Mouse (Mus musculus) liver, adult 2 months (tissue): ENCODE results near the gene 2700097O09Rik. TPM values are rescaled to one million over a fixed set of nuclear protein-coding genes. Genes with fewer than 3 reads are reported as not detected.

Experiments
- DNase-seq: peaks from one replicate; pipeline ENCODE4 v3.0.0-alpha.2; 2011; ENCODE audit warnings: low read depth, low spot score; ENCODE audit errors: extremely low read depth
- H3K27ac ChIP-seq: fragments of 200-500 bp; replicated peaks from 2 replicates; pipeline ENCODE4 v1.5.1; 2012; ENCODE audit warnings: low read depth, mild to moderate bottlenecking, control low read depth, inconsistent platforms, low read length; ENCODE audit not compliant: insufficient read depth
- H3K27me3 ChIP-seq: fragments of 200-500 bp; 2 replicates; pipeline ENCODE4 v1.6.1; 2012; ENCODE audit warnings: mild to moderate bottlenecking, moderate library complexity, low read length, inconsistent platforms; ENCODE audit not compliant: control insufficient read depth, insufficient read depth
- H3K36me3 ChIP-seq: fragments of 200-500 bp; 2 replicates; pipeline ENCODE4 v1.6.1; 2012; ENCODE audit warnings: low read length, inconsistent platforms; ENCODE audit not compliant: control insufficient read depth, insufficient read depth
- H3K4me1 ChIP-seq: fragments of 200-500 bp; 2 replicates; pipeline ENCODE4 v1.6.1; 2011; ENCODE audit warnings: low read length; ENCODE audit not compliant: control insufficient read depth, insufficient read depth
- H3K4me3 ChIP-seq: fragments of 200-500 bp; 2 replicates; pipeline ENCODE4 v1.5.1; 2011; ENCODE audit warnings: low read depth, mild to moderate bottlenecking, control low read depth, low read length, moderate library complexity; ENCODE audit not compliant: insufficient read depth
- H3K79me2 ChIP-seq: fragments of 200-500 bp; 2 replicates; pipeline ENCODE4 v1.6.1; 2012; ENCODE audit warnings: inconsistent platforms, mild to moderate bottlenecking, low read length, moderate library complexity; ENCODE audit not compliant: control insufficient read depth, insufficient read depth
- H3K9ac ChIP-seq: fragments of 200-500 bp; 2 replicates; pipeline ENCODE4 v1.6.1; 2012; ENCODE audit warnings: low read depth, mild to moderate bottlenecking, control low read depth, inconsistent platforms, low read length
- CTCF ChIP-seq: fragments of 200-500 bp; IDR thresholded peaks from 2 replicates; pipeline ENCODE4 v1.5.1; 2011; ENCODE audit warnings: low read depth, low read length, control low read depth
- POLR2A ChIP-seq: fragments of 200-500 bp; IDR thresholded peaks from 2 replicates; pipeline ENCODE4 v1.6.1; 2011; ENCODE audit warnings: low read length, control low read depth; ENCODE audit not compliant: insufficient read depth; ENCODE audit errors: extremely low read depth
- WGBS: fragments of 180-500 bp; shearing (Covaris S2); methylation state at CpG from one replicate; pipeline ENCODE4 v1.1.7; 2018; 5-methylcytosine and 5-hydroxymethylcytosine counted together
- polyA plus RNA-seq: library from polyadenylated mRNA; depleted of rRNA; stranded (reverse); fragments of >200 nt; gene quantifications from 2 replicates; pipeline ENCODE4 v1.2.3, GENCODE M21; 2012
- total RNA-seq: library from RNA; depleted of rRNA; stranded (reverse); fragments of >200 nt; gene quantifications from 2 replicates; pipeline ENCODE4 v1.2.3, GENCODE M21; 2014

2700097O09Rik gene
- total and polyA plus RNA-seq, 2 experiments, result 5.5 to 13.0 TPM

GRCm38 (mm10) chr12:55075296-55075695, 4.6 kb downstream of the 2700097O09Rik start:
- no peak for DNase-seq
- Histone ChIP-seq H3K79me2 (peaks cover 15% of the 10 kb centered on the region; the same call in 1 of the 2 replicates), H3K27ac (no peak overlapping the region), H3K9ac (no peak overlapping the region), H3K36me3 (no peaks in the 10 kb centered on the region), H3K4me1 (no peaks in the 10 kb centered on the region; the same call in 1 of the 2 replicates), H3K4me3 (no peak overlapping the region), H3K27me3 (no peaks in the 10 kb centered on the region)
- no peak for TF ChIP-seq POLR2A
- TF ChIP-seq CTCF, result no peak
- 94% methylated on average over 2 of the region's 2 CpGs for WGBS

DNA sequence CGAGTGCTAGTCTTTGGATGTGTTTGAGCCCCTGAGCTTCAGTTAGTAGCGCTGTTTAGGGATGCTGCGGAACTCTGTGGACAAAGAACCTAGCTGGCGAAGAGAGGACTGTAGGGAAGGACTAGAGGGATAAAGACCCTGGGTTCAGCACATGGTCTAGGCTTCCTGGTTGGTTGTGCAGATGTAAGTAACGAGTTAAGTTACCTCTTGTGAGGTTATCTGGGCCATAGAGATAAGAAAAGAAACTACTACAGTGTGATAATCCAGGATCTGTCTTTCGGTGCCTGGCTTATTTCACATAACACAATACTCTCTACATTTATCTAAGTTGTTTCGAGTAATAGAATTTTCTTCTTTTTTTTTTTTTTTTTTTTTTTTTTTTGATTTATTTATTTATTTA, 6.2 kb downstream of the 2700097O09Rik start:
- Histone ChIP-seq H3K79me2 (peaks cover 15% of the 10 kb centered on the region; the same call in 1 of the 2 replicates), H3K27me3 (no peaks in the 10 kb centered on the region), H3K4me1 (no peaks in the 10 kb centered on the region), H3K27ac (no peak overlapping the region), H3K36me3 (no peaks in the 10 kb centered on the region), H3K4me3 (no peak overlapping the region), H3K9ac (no peak overlapping the region)
- no peak for TF ChIP-seq POLR2A
- no peak for TF ChIP-seq CTCF
- WGBS, result 96% methylated on average over 7 of the region's 7 CpGs
- no peak for DNase-seq

- H3K4me3 ChIP-seq, result no peak overlapping the region
- no peak for TF ChIP-seq CTCF
- TF ChIP-seq POLR2A, result no peak
- H3K79me2 ChIP-seq, result peaks cover 8% of the 10 kb centered on the region; the same call in 1 of the 2 replicates
- H3K9ac ChIP-seq, result no peak overlapping the region
- 55% methylated on average over 4 of the region's 4 CpGs for WGBS
- H3K27ac ChIP-seq, result no peak overlapping the region
- no peak for DNase-seq
- H3K36me3 ChIP-seq, result no peaks in the 10 kb centered on the region
- H3K27me3 ChIP-seq, result no peaks in the 10 kb centered on the region
- no peaks in the 10 kb centered on the region for H3K4me1 ChIP-seq
Observed at GRCm38 (mm10) chr12:55072495-55072894, 7.4 kb downstream of the 2700097O09Rik start.

- 42% methylated on average over 1 of the region's 1 CpGs for WGBS
- Histone ChIP-seq H3K79me2 (no peaks in the 10 kb centered on the region), H3K27me3 (no peaks in the 10 kb centered on the region), H3K4me3 (no peak overlapping the region), H3K27ac (no peak overlapping the region), H3K4me1 (peaks cover 2% of the 10 kb centered on the region), H3K36me3 (peaks cover 1% of the 10 kb centered on the region; the same call in 1 of the 2 replicates), H3K9ac (no peak overlapping the region)
- peak; percentile 74 for DNase-seq
- no peak for TF ChIP-seq CTCF
Observed at GRCm38 (mm10) chr12:55062141-55062540, 17.8 kb downstream of the 2700097O09Rik start.

GRCm38 (mm10) chr12:55061006-55061405, 18.9 kb downstream of the 2700097O09Rik start:
- Histone ChIP-seq H3K27ac (no peak overlapping the region), H3K79me2 (no peaks in the 10 kb centered on the region), H3K36me3 (peaks cover 1% of the 10 kb centered on the region; the same call in 1 of the 2 replicates), H3K4me1 (peaks cover 2% of the 10 kb centered on the region), H3K4me3 (no peak overlapping the region), H3K9ac (no peak overlapping the region), H3K27me3 (no peaks in the 10 kb centered on the region)
- 76% methylated on average over 10 of the region's 10 CpGs for WGBS
- DNase-seq, result peak; percentile 37
- TF ChIP-seq POLR2A (no peak), CTCF (no peak)

DNA sequence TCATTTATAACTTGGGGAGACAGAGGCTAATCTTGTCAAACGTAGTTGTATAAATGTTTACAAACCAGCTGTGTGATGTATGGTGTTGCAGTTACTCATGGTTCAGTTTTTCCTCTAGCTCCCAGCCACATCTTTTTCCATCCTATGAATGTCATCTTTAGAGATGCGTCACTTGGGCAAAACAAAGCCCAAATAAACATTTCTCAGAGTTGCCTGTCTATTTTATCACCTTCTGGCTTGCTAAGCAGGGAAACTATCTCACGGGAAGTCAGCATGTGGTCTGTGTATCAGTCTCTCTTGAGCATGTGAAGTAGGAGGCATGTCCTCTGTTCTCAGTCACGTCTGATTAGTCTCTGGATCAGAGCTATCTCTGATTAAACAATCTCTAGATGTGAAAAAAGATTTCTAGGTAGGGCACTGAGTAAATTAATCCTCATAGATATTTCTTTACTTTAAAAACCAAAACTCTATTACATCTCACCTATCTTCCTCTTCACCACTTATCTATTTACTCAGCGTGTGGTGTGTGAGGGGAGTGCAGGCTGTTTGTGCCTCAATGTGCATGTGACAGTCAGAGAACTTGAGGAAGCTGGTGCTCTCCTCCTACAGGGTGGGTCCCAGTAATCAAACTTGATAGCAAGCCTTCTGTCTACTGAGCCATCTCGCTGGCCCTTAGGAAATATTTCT, 19.6 kb downstream of the 2700097O09Rik start:
- H3K27ac ChIP-seq, result no peak overlapping the region
- H3K36me3 ChIP-seq, result peaks cover 1% of the 10 kb centered on the region; the same call in 1 of the 2 replicates
- no peaks in the 10 kb centered on the region for H3K79me2 ChIP-seq
- no peaks in the 10 kb centered on the region for H3K27me3 ChIP-seq
- WGBS, result 88% methylated on average over 6 of the region's 6 CpGs
- no peak for TF ChIP-seq POLR2A
- TF ChIP-seq CTCF, result no peak
- H3K9ac ChIP-seq, result no peak overlapping the region
- no peak for DNase-seq
- peaks cover 2% of the 10 kb centered on the region for H3K4me1 ChIP-seq
- no peak overlapping the region for H3K4me3 ChIP-seq
